ENCODE assay signal across 13 mouse cellular contexts in genomic region chr3:144574256-144574655, GRCm38 (mm10).
"Had no signal": no experiment of that assay in that cellular context is flagged by ENCODE, and none has a peak within 500 bp of the region (broad histone marks: within the 10 kb centered on the region; RNA-seq: fewer than 3 reads in every experiment).

No protein-coding gene starts in this region.

- H3K9me3 ChIP-seq: limb, embryonic 13.5 days; liver, embryonic 12.5 days; midbrain, embryonic 13.5 days; neural tube, embryonic 12.5 days had no signal

- DNase-seq: kidney, adult 11 months; kidney, postnatal 10 days; kidney, postnatal 4 days; left cerebral cortex, postnatal 4 days; thymus, adult 18-20 months; thymus, postnatal 14 days had no signal

- H3K4me2 ChIP-seq: limb, embryonic 13.5 days; liver, embryonic 12.5 days; midbrain, embryonic 13.5 days; neural tube, embryonic 12.5 days had no signal

- ATAC-seq: hindbrain, embryonic 16.5 days; inflammation-experienced regulatory T-cells, adult 6 months; liver, embryonic 12.5 days; midbrain, embryonic 13.5 days had no signal

- H3K27ac ChIP-seq: layer of hippocampus, adult 2 months; limb, embryonic 13.5 days; liver, embryonic 12.5 days; midbrain, embryonic 13.5 days; neural tube, embryonic 12.5 days had no signal

- H3K27me3 ChIP-seq: limb, embryonic 13.5 days; liver, embryonic 12.5 days; midbrain, embryonic 13.5 days; neural tube, embryonic 12.5 days had no signal

- H3K9ac ChIP-seq: limb, embryonic 13.5 days; liver, embryonic 12.5 days; midbrain, embryonic 13.5 days; neural tube, embryonic 12.5 days had no signal

- H3K4me3 ChIP-seq: layer of hippocampus, adult 2 months; limb, embryonic 13.5 days; liver, embryonic 12.5 days; midbrain, embryonic 13.5 days; neural tube, embryonic 12.5 days had no signal
